Mouse (Mus musculus) heart, postnatal 0 days (tissue): Measurements from ENCODE around the gene Cdh15. TPM values are rescaled to one million over a fixed set of nuclear protein-coding genes. Genes with fewer than 3 reads are reported as not detected.

Experiments used
- ATAC-seq: fragments of 200-750 bp; cut with Nextera tagmentation; 2 replicates; pipeline ENCODE4 v1.8.0; 2017; ENCODE audit warnings: low read depth, moderate number of reproducible peaks, moderate library complexity; ENCODE audit not compliant: insufficient read depth
- DNase-seq: peaks from one replicate; pipeline ENCODE4 v3.0.0-alpha.2; 2016; ENCODE audit warnings: low spot score
- H3K27ac ChIP-seq: fragments of 300-500 bp; sonication (generic); 2 replicates; pipeline ENCODE4 v1.5.1; 2014; ENCODE audit warnings: low read depth, mild to moderate bottlenecking
- H3K27me3 ChIP-seq: fragments of 300-500 bp; sonication (generic); 2 replicates; pipeline ENCODE4 v1.6.1; 2014; ENCODE audit warnings: low read length, mixed read lengths; ENCODE audit not compliant: control insufficient read depth, insufficient read depth
- H3K36me3 ChIP-seq: fragments of 300-500 bp; sonication (generic); replicated peaks from 2 replicates; pipeline ENCODE4 v1.6.1; 2014; ENCODE audit warnings: low read length, mixed read lengths; ENCODE audit not compliant: control insufficient read depth, insufficient read depth
- H3K4me1 ChIP-seq: fragments of 300-500 bp; sonication (generic); 2 replicates; pipeline ENCODE4 v1.6.1; 2014; ENCODE audit warnings: antibody characterized with exemption; ENCODE audit not compliant: control insufficient read depth, insufficient read depth
- H3K4me2 ChIP-seq: fragments of 300-500 bp; sonication (generic); 2 replicates; pipeline ENCODE4 v1.6.1; 2014; ENCODE audit warnings: low read depth, mild to moderate bottlenecking, low read length, moderate library complexity
- H3K4me3 ChIP-seq: fragments of 300-500 bp; sonication (generic); 2 replicates; pipeline ENCODE4 v1.5.1; 2014; ENCODE audit warnings: low read depth, low read length
- H3K9ac ChIP-seq: fragments of 300-500 bp; sonication (generic); replicated peaks from 2 replicates; pipeline ENCODE4 v1.6.1; 2014; ENCODE audit warnings: low read depth, low read length, mixed read lengths
- H3K9me3 ChIP-seq: fragments of 300-500 bp; sonication (generic); replicated peaks from 2 replicates; pipeline ENCODE4 v1.6.1; 2016; ENCODE audit warnings: low read length; ENCODE audit not compliant: control insufficient read depth
- CTCF ChIP-seq: IDR thresholded peaks from 2 replicates; pipeline ENCODE4 v1.5.1; 2016; ENCODE audit warnings: antibody characterized with exemption, control low read depth, low read depth
- EP300 ChIP-seq: IDR thresholded peaks from 2 replicates; pipeline ENCODE4 v1.6.1; 2016; ENCODE audit warnings: antibody characterized with exemption, low read depth
- WGBS: fragments of 180-500 bp; shearing (Covaris S2); extraction: QIAGEN DNeasy Blood & Tissue Kit; methylation state at CpG from one replicate; pipeline ENCODE4 v1.1.7; 2014; 5-methylcytosine and 5-hydroxymethylcytosine counted together
- polyA plus RNA-seq: library from polyadenylated mRNA; unstranded; fragments of >200 nt; fragmentation: Nextera tagmentation; extraction: Ambion mirVana; gene quantifications from 2 replicates; pipeline ENCODE4 v1.2.1, GENCODE M21; 2015
- total RNA-seq: library from RNA; depleted of rRNA; stranded (reverse); fragments of >200 nt; gene quantifications from 2 replicates; pipeline ENCODE4 v1.2.3, GENCODE M21; 2014; ENCODE audit warnings: low replicate concordance

Gene Cdh15
- total and polyA plus RNA-seq, 2 experiments from 2014 or later: not detected

- WGBS: 65% methylated on average over 3 of the region's 3 CpGs
- ATAC-seq: no peak
Observed at GRCm38 (mm10) chr8:122844161-122844560, 3.6 kb upstream of the Cdh15 start.

GRCm38 (mm10) chr8:122845662-122846061 lies 2.1 kb upstream of the Cdh15 start:
- Histone ChIP-seq H3K9me3 (no peaks in the 10 kb centered on the region), H3K27me3 (0 out of 2 replicates have a peak, but pooled peaks cover 3% of the 10 kb centered on the region), H3K4me1 (0 out of 2 replicates have a peak, but pooled peaks cover 5% of the 10 kb centered on the region), H3K4me3 (no peak overlapping the region), H3K27ac (no peak overlapping the region), H3K9ac (no peak overlapping the region), H3K4me2 (no peak overlapping the region), H3K36me3 (no peaks in the 10 kb centered on the region)
- WGBS: 43% methylated on average over 4 of the region's 4 CpGs
- no peak for ATAC-seq
- TF ChIP-seq EP300: no peak
- TF ChIP-seq CTCF: no peak
- DNase-seq: peak; percentile 18

More at GRCm38 (mm10) chr8:122844161-122844560, 3.6 kb upstream of the Cdh15 start:
- no peak overlapping the region for H3K27ac ChIP-seq
- H3K27me3 ChIP-seq: 0 out of 2 replicates have a peak, but pooled peaks cover 3% of the 10 kb centered on the region
- DNase-seq: no peak
- no peak overlapping the region for H3K4me3 ChIP-seq
- 0 out of 2 replicates have a peak, but pooled peaks cover 5% of the 10 kb centered on the region for H3K4me1 ChIP-seq
- H3K4me2 ChIP-seq: no peak overlapping the region
- no peak overlapping the region for H3K9ac ChIP-seq
- no peaks in the 10 kb centered on the region for H3K36me3 ChIP-seq
- TF ChIP-seq EP300 (no peak), CTCF (no peak)
- no peaks in the 10 kb centered on the region for H3K9me3 ChIP-seq

- Histone ChIP-seq H3K27me3 (0 out of 2 replicates have a peak, but pooled peaks cover 3% of the 10 kb centered on the region), H3K4me1 (0 out of 2 replicates have a peak, but pooled peaks cover 5% of the 10 kb centered on the region), H3K9ac (no peak overlapping the region), H3K27ac (no peak overlapping the region), H3K36me3 (no peaks in the 10 kb centered on the region), H3K4me2 (no peak overlapping the region), H3K9me3 (no peaks in the 10 kb centered on the region), H3K4me3 (no peak overlapping the region)
- ATAC-seq (no peak), DNase-seq (no peak)
- WGBS: 81% methylated on average over 11 of the region's 11 CpGs
- TF ChIP-seq CTCF (no peak), EP300 (no peak)
Observed at GRCm38 (mm10) chr8:122849152-122849910, 1.6 kb downstream of the Cdh15 start.

- DNase-seq: no peak
- no peaks in the 10 kb centered on the region for H3K9me3 ChIP-seq
- no peak for ATAC-seq
- no peak overlapping the region for H3K4me3 ChIP-seq
- H3K4me2 ChIP-seq: no peak overlapping the region
- H3K9ac ChIP-seq: no peak overlapping the region
- no peak for TF ChIP-seq CTCF
- 0 out of 2 replicates have a peak, but pooled peaks cover 5% of the 10 kb centered on the region for H3K4me1 ChIP-seq
- H3K27ac ChIP-seq: no peak overlapping the region
- 0 out of 2 replicates have a peak, but pooled peaks cover 3% of the 10 kb centered on the region for H3K27me3 ChIP-seq
- H3K36me3 ChIP-seq: no peaks in the 10 kb centered on the region
- WGBS: 70% methylated on average over 3 of the region's 3 CpGs
Observed at GRCm38 (mm10) chr8:122850641-122851240, 3.0 kb downstream of the Cdh15 start.

GRCm38 (mm10) chr8:122851692-122852545 lies 4.2 kb downstream of the Cdh15 start:
- Histone ChIP-seq H3K4me1 (0 out of 2 replicates have a peak, but pooled peaks cover 5% of the 10 kb centered on the region), H3K4me3 (no peak overlapping the region), H3K27me3 (no peaks in the 10 kb centered on the region), H3K9me3 (no peaks in the 10 kb centered on the region), H3K9ac (no peak overlapping the region), H3K27ac (no peak overlapping the region), H3K4me2 (no peak overlapping the region), H3K36me3 (no peaks in the 10 kb centered on the region)
- WGBS: 75% methylated on average over 12 of the region's 12 CpGs
- no peak for ATAC-seq
- DNase-seq: no peak
- no peak for TF ChIP-seq EP300
